Mouse (Mus musculus): ENCODE data around the gene Rxfp3.
"Not testable (repeated sequence)": the region's sequence is repeated elsewhere in the genome, so short reads cannot be mapped to it uniquely, and the experiment has no call there.

The Rxfp3 gene

DNA sequence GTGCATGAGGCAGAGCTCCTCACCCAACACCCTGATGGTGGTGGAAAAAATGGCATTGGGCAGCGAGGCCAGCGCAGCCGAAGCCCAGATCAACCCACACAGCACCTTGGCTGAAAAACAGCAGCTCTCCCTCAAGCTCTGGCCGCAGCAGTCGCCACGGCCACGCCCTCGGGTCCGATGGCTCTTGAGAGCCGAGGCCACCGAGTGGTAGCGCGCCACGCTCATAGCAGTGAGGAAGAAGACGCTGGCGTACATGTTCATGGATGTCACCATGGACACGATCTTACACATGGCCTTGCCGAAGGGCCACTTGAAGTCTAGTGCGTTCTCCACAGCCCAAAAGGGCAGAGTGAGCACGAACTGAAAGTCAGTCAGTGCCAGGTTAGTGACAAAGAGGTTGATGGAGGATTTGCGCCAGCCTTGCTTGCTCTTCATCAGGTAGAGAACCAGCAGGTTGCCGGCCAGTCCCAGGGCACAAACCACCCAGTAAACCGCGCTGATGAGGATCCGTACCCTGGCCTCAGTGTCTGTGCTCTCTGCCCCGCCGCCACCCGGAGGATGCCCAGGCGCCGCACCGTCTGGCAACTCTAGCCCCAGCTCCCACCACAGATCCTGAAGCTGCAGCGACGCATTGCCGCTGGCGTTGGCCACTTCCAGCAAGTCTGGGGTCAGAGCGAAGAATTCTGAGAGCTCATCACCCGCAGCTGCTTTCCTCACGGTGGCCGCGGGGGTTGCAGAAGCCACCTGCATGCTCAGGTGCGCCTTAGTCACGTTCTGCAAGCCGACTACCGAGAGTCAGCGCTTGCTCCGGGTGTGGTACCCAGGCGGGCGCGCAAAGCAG lies 1.0 kb downstream of the Rxfp3 start:
- DNase-seq (ENCODE audit: inconsistent age in 2 of 2, low spot score in 1 of 2) = no peak

DNA sequence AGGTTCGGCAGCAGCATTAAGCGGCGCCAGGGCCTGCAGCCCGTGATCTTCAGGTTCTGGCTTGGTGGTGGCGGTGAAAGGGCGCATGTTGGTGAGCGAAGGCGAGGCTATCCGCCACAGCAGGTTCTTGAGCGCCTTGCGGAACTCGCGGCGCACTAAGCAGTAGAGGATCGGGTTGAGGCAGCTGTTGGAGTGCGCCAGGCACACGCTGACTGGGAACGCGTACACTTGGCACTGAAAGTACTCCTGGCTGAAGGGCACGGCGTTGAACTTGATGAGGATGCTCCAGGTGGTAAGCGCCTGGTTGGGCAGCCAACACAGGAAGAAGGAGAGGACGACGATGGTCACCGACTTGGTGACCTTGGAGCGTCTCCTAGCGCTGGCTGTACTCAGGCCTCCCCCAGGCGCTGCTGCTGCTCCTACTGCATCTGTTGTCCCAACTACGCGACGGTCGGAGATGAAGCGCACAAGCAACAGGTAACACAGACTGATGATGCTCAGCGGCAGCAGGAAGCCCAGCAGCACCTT lies 1.8 kb downstream of the Rxfp3 start:
- no peak for DNase-seq (ENCODE audit: inconsistent age in 2 of 2, low spot score in 1 of 2)

DNA sequence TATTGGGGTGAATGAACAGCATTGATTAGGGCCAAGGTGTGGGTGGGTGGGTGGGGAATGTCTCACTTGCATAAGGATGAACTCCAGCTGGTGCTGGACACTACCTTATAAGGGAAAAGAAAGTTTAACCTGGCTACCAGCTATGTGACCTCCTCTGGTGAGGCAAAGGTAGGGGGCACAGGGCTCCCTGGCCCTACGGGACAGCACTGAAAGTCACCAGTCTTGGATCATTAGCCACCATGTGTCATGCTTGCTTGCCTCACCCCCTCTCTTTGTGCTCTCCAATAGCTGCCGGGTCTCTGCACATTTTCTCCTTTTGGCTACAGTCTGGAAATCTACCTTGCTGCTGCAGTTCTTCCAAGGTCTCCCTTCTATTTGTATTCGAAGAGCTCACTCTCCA lies 7.6 kb downstream of the Rxfp3 start:
- DNase-seq (ENCODE audit: inconsistent age in 2 of 2, low spot score in 1 of 2) = no peak

DNA sequence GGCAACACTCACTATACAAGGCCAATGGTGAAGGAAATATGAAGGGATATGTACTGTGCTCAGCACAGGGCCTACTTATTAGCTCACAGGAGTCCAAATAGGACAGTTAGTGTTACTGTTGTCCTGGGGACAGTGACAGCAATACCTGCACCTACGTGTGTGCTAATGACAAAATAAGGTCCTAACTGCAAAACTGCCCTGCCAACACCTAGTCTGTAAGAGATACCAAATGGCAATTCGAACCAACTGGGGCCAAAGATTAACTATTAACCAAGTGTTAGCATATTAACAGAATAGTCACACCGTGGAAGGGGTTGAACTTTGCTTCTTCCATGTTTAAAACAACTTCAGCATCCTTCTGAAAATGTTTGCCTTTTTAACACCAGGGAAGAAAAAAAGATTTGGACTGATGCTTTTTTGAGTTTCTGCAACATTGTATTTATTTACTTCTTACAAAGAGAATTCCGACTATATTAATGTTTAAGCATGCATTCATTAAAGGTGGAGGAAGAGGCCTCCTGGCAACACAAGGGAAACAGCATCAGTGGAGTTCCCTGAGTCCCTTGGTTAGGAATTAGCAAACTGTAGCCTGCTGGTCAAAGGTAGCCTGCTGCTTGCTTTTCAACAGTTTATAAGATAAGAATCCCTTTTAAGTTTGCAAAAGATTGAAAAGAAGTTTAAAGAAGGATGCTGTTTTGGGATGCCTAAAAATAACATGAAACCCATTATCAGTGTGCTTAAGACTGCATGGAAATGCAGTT lies 10.8 kb downstream of the Rxfp3 start:
- DNase-seq (ENCODE audit: inconsistent age in 2 of 2, low spot score in 1 of 2) = no peak

DNA sequence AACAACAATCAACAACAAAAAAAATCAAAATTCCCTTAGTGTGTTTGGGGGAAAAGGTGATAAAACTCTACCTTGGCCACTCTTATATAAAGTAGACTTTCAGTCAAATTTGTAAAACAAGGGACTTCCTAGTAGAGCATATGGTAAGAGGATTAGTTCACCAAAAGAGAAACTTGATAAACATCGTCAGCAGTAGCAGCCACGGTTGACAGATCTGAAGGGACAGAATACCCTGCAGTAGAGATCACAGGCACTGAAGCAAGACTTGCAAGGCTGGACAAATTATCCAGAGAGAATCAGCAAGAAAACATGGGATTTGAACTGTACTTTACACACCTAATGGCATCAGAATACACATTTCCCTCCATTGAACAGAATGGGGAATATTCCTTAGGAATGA lies 22.9 kb downstream of the Rxfp3 start:
- DNase-seq (ENCODE audit: inconsistent age in 2 of 2, low spot score in 1 of 2) = no peak

DNA sequence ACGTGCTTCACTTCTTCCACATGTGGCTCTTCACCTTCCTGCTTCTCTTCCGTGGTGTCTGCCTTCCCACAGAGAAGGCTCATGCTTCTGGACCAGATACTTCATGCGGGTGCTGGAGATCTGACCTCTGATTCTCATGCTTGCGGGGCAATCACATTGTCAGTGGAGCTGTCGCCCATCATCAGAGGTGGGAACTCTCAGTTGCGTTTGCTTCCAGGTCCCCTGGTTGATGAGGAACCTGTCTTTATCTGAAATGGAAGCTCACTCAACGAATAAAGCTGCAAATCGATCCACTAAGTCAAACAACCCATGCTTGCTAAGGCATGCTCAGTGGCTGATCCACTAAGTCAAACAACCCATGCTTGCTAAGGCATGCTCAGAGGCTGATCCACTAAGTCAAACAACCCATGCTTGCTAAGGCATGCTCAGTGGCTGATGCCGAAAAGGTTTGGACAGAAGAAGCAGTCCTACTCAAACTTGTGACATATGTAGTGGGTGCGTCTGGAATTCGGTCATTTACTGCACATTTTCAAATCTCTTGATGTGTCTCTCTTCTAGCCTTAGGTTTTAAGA lies 26.7 kb downstream of the Rxfp3 start:
- DNase-seq (ENCODE audit: inconsistent age in 2 of 2, low spot score in 1 of 2) = no peak

DNA sequence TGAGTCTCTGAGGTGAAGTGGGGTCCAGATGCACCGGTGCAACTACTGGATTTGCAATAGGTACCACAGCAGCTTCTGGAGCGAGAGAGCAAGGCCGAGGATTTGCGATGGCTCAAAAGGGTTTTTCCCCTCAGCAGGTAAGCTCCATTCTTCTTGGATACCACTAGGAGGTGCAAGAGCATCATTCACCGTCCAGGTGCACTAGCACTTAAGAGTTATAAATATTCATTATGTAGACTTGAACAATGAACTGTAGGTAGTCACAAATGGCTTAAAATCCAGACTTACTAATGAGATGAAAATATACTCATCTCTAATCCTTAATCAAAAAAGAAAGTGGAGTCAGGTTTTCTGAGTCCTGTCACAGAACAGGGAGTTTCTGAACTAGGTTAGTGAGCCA lies 29.0 kb downstream of the Rxfp3 start:
- no peak for DNase-seq (ENCODE audit: inconsistent age in 2 of 2, low spot score in 1 of 2)

DNA sequence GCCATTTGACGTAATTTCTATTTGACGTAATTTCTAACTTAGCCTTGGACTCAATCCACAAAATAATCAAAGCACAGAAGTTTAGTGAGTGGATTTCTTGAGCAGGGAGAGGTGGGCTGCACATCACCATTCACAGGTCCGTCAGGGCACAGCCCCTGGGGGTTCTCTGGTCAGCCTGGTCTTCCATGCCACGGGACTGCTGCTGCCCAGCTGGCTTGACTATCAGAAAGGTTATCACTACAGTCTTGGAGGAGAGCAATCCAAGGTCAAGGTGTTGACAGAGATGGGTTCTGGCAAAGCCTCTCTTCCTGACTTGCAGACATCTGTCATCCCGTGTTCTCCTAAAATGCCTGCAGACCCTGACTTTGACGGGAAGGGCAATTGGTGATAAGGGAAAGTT lies 33.1 kb downstream of the Rxfp3 start:
- no peak for DNase-seq (ENCODE audit: inconsistent age in 2 of 2, low spot score in 1 of 2)

DNA sequence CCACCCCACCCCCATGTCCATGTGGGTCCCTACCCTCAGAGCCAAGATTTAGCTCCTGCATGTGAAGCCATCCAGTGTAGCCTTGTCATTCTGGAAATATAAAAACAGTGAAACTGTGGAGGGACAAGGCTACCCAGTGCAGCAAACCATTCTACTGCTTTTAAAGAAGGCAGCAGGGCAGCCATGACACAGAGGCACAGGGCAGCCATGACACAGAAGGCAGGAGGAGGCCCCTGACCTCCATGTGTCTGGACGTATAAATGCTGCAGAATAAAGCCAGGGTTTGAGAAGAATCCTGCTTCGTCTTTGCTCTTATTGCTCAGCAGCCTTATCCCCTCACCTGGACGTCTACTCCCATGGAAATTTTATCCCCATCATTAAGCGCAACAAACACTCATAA lies 34.0 kb downstream of the Rxfp3 start:
- DNase-seq (ENCODE audit: inconsistent age in 2 of 2, low spot score in 1 of 2) = no peak

DNA sequence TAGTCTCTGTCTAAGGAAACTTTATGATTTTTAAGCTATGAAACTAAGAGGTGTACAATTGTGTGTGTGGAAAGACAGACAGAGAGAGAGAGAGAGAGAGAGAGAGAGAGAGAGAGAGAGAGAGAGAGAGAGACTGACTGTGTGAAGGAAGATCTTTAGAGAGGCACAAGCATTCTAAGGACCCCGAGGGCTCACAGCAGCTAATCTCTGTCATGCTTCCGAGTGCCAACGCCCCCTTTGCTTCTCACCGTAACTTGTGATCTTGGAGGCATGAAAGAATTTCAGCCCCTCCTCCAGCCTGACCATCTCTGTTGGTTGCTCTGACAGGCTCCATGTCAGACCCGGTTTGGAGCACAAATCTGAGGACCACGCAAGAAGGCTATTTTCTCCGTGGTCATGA lies 37.4 kb downstream of the Rxfp3 start, which contains the start of gene Slc45a2:
TSS of gene Slc45a2 (plus strand) at position 301 of the 400 bp plus-strand sequence.
- DNase-seq (ENCODE audit: inconsistent age in 2 of 2, low spot score in 1 of 2) = no peak

DNA sequence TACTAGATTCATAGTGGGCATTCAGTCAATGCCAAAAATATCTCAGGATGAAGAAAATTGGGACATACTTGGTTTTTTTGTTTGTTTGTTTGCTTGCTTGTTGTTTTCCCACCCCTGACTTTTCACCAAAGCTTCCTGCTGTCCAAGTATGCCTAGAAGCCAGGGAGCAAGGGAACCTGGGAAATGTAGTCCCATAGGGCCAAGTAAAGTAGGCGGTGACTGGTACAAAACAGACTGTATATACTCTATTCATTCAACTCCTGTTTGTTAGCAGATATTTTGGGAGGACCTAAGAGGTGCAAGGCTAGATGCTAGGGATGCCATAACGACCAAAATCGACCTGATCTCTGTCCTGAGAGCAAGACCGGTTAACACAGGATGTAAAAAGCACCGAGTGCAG lies 38.0 kb downstream of the Rxfp3 start:
- DNase-seq (ENCODE audit: inconsistent age in 2 of 2, low spot score in 1 of 2) = no peak

DNA sequence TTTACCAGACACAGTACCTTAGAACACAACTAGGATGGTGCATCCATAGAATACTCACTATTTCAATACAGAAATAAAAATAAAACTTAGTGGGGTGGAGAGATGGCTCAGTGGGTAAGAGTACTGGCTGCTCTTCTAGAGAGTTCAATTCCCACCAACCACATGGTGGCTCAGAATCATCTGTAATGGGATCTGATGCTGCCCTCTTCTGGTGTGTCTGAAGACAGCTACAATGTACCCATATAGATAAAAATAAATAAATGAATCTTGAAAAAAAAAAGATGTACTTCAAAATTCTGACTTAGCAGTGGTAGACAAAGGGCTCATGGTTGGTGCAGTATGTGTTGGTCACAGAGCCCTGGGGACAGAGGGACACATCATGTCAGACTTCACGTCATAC lies 46.2 kb downstream of the Rxfp3 start:
- DNase-seq (ENCODE audit: inconsistent age in 2 of 2, low spot score in 1 of 2) = no peak

DNA sequence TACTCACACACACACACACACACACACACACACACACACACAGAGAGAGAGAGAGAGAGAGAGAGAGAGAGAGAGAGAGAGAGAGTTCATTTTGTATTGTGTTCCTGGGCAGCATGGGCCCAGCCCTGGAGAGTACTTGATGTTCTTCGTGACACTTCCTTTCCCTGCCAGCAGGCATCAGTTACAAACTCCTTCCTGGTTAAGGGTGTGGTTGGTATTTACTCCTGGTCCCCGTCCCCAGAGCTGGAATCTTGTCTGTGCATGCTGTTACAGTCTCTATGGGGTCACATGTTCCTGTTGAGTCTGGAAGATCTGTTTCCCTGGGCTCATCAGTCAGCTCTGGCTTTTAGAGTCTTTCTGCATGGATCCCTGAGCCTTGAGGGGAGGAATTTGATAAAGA lies 47.4 kb downstream of the Rxfp3 start:
- DNase-seq (ENCODE audit: inconsistent age in 2 of 2, low spot score in 1 of 2) = no peak

DNA sequence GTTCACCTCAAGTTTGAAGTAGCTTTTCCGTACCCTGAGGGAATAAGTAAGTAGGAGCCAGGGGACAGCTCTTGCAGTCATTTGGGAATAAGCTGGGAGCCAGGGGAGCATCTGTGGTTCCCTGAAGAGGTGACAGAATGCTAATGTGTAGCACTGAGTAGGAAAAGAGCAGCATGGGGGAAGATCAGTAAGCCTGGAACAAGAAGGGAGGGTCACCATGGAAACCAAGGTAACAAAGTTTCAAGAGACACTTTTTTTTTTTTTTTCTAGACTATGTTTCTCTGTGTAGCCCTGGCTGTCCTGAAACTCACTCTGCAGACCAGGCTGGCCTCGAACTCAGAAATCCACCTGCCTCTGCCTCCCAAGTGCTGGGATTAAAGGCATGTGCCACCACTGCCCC lies 51.3 kb downstream of the Rxfp3 start:
- DNase-seq (ENCODE audit: inconsistent age in 2 of 2, low spot score in 1 of 2) = not testable (repeated sequence)

DNA sequence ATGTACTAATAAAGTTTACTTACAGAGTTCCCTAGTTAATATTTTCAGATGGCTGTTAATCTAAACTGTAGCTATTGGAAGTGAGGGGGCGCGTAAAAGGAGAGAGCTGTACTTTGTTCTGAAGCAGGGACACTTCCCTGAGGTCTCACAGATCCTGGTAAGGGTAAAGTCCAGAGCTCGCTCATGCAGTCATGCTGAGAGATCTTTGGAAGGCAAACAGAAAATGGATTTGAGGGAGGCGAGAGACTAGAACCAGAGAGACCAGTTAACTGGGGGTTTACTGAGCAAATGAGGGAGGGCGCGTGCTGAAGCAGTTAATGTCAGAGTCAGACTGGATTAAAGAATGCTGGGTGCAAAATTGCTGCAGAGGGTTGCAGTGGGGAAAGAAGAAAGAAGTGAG lies 52.0 kb downstream of the Rxfp3 start:
- DNase-seq (ENCODE audit: inconsistent age in 2 of 2, low spot score in 1 of 2) = no peak
